Mouse (Mus musculus): ENCODE measurements around the gene Dclk1.

- TF ChIP-seq CTCF (IDR thresholded peaks at IDR 0.05; ENCODE audit: borderline replicate concordance, insufficient read depth, low read length): no peak
- no peak for TF ChIP-seq POLR2A (IDR thresholded peaks at IDR 0.05; ENCODE audit: low read depth, low read length)
Observed at GRCm38 (mm10) chr3:55511658-55512057, 269.5 kb downstream of the Dclk1 start.
